Mouse (Mus musculus): ENCODE measurements around the gene Nsun4. TPM values are rescaled to one million over a fixed set of nuclear protein-coding genes. Genes with fewer than 3 reads are reported as not detected.
A peak's percentile ranks its signal among the peaks of the same experiment; 100 is the strongest.

The Nsun4 gene
- total RNA-seq, 2 experiments from 2014 or later, result 27.8 to 28.7 TPM

DNA sequence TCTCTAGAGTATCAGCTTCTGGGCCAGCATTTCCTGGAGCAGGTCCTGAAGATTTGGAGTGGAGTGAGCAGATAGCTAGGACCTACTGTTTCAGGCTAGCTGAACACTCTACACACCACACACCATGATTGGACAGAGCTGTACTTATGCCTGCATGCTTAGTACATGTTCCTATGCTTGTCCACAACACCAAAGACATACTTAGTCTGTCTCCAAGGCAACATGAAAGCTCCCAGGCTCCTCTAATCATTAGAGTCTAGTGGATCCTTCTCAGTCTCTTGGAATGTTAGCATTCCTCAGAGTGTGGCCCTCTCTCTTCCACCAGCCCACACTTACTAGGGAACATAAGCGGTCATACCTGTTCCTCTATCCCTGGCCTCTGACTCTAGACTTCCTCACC lies 66.2 kb downstream of the Nsun4 start:
- DNase-seq (ENCODE audit: low spot score in 2 of 2), result no peak

DNA sequence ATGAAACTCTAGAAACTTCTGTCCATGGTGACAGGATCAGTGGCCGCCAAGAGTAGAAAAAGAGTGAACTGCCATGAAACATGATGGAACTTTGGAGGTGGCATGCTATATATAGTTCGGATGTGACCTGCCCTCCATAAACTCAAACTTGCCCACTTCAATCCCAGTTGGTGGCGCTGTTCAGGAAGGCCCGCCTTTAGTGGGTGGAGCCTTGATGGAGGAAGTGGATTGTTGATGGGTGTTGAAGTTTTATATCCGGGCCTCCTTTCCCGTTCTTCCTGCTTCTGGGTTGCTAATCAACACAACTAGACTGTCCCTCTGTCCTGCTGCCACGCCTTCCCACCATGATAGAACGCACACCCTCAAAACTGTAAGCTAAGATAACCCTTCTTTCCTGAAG lies 68.7 kb downstream of the Nsun4 start:
- DNase-seq (ENCODE audit: low spot score in 2 of 2), result no peak

- DNase-seq (ENCODE audit: low spot score in 2 of 2), result peak; percentile 59 to 61
Measured at GRCm38 (mm10) chr4:115984111-115984510, 69.6 kb downstream of the Nsun4 start.

Other genes starting within 250 kb of the Nsun4 start
- gene Mob3c, start 225.8 kb downstream of the Nsun4 start, total RNA-seq (2021), result 10 to 100 TPM; 17.5 to 20.4 TPM
- gene Mknk1, start 214.7 kb downstream of the Nsun4 start, total RNA-seq (2021), result 10 to 100 TPM; 52.7 to 59.0 TPM
- gene Kncn, start 169.5 kb downstream of the Nsun4 start, total RNA-seq (2021), result not detected
- gene 6430628N08Rik, start 163.2 kb downstream of the Nsun4 start, total RNA-seq (2021), result not detected
- gene Dmbx1, start 114.0 kb downstream of the Nsun4 start, total RNA-seq (2021), result not detected
- 10 to 100 TPM in 1 of 2 experiments, 1 to 10 TPM in 1; 10.0 to 10.3 TPM for gene Faah, start 36.0 kb downstream of the Nsun4 start, total RNA-seq (2021)
- gene Uqcrh, start 21.2 kb upstream of the Nsun4 start, total RNA-seq (2021), result 100 to 1,000 TPM; 468 to 515 TPM
- gene Lrrc41, start 21.4 kb upstream of the Nsun4 start, total RNA-seq (2021), result 10 to 100 TPM; 70.4 to 74.7 TPM
- gene Rad54l, start 69.8 kb upstream of the Nsun4 start, total RNA-seq (2021), result 10 to 100 TPM; 12.1 to 12.3 TPM
- gene Pomgnt1, start 70.0 kb upstream of the Nsun4 start, total RNA-seq (2021), result 10 to 100 TPM; 65.6 to 66.7 TPM
- gene Lurap1, start 97.5 kb upstream of the Nsun4 start, total RNA-seq (2021), result 1 to 10 TPM; 6.8 to 7.5 TPM
- 1 to 10 TPM in 1 of 2 experiments, under 1 TPM in 1; 0.17 to 1.6 TPM for gene Tspan1, start 113.7 kb upstream of the Nsun4 start, total RNA-seq (2021)
- gene 1700042G07Rik, start 119.5 kb upstream of the Nsun4 start, total RNA-seq (2021), result not detected
- not detected for gene Gm49337, start 119.5 kb upstream of the Nsun4 start, total RNA-seq (2021)
- gene Pik3r3, start 167.7 kb upstream of the Nsun4 start, total RNA-seq (2021), result 10 to 100 TPM; 16.7 to 19.7 TPM